Mouse (Mus musculus) gastrocnemius, postnatal 14 days (tissue): ENCODE results near the gene Sik2. TPM values are rescaled to one million over a fixed set of nuclear protein-coding genes. Genes with fewer than 3 reads are reported as not detected.

ENCODE experiments used
- DNase-seq: peaks from one replicate; pipeline ENCODE4 v3.0.0; 2021; ENCODE audit warnings: mixed read lengths
- intact Hi-C: fragments of 180-260 bp; cut with DNase I; formaldehyde crosslinking; loops from one replicate; pipeline ENCODE4 v1.15.1; 2025; ENCODE audit warnings: low total_unique reads
- long read RNA-seq, 2 experiments: library from polyadenylated mRNA; stranded (forward); transcript quantifications; one replicate each; pipeline ENCODE4 v2.0.0; 2021
- total RNA-seq, 2 experiments: library from RNA; stranded (reverse); gene quantifications; 2 replicates each; pipeline ENCODE4 v1.2.3; 2021

The Sik2 gene
- total RNA-seq, result 10 to 100 TPM; 12.0 to 13.3 TPM
- long read RNA-seq, experiment 1, full-length matches to known transcripts, result 1 of 1 reads
- long read RNA-seq, experiment 1, partial matches to known transcripts, result 0 of 1 reads
- long read RNA-seq, experiment 1, other reads (novel, unspliced or antisense), result 0 of 1 reads
- long read RNA-seq, experiment 2, full-length matches to known transcripts, result 1 of 7 reads
- long read RNA-seq, experiment 2, partial matches to known transcripts, result 1 of 7 reads
- long read RNA-seq, experiment 2, other reads (novel, unspliced or antisense), result 5 of 7 reads

- DNase-seq, result peak; percentile 93
- intact Hi-C loops, result loop anchor here (1.0 kb wide), 1 partner anchor 160 kb away; no protein-coding TSS in a partner anchor
Measured at GRCm38 (mm10) chr9:51008841-51009655, at the start of gene Sik2. Sik2 (minus strand) TSS chr9:51009073.

GRCm38 (mm10) chr9:51056360-51057324 is 47.8 kb upstream of the Sik2 start:
- no peak for DNase-seq
- intact Hi-C loops, result no loop called here

GRCm38 (mm10) chr9:51052180-51052579 is 43.3 kb upstream of the Sik2 start:
- no peak for DNase-seq
- intact Hi-C loops, result no loop called here

GRCm38 (mm10) chr9:51042136-51042535 is 33.3 kb upstream of the Sik2 start:
- no peak for DNase-seq
- intact Hi-C loops, result no loop called here

- DNase-seq, result no peak
- intact Hi-C loops, result no loop called here
Measured at GRCm38 (mm10) chr9:51041491-51041980, 32.7 kb upstream of the Sik2 start.

GRCm38 (mm10) chr9:51032785-51033529 is 24.1 kb upstream of the Sik2 start:
- DNase-seq, result no peak
- intact Hi-C loops, result no loop called here

GRCm38 (mm10) chr9:51032291-51032690 is 23.4 kb upstream of the Sik2 start:
- intact Hi-C loops, result no loop called here
- no peak for DNase-seq

- no peak for DNase-seq
Measured at GRCm38 (mm10) chr9:51031603-51032002, 22.7 kb upstream of the Sik2 start.

GRCm38 (mm10) chr9:51030147-51030546 is 21.3 kb upstream of the Sik2 start:
- intact Hi-C loops, result no loop called here
- no peak for DNase-seq

More at GRCm38 (mm10) chr9:51031603-51032002, 22.7 kb upstream of the Sik2 start:
- intact Hi-C loops, result no loop called here

GRCm38 (mm10) chr9:51026952-51027351 is 18.1 kb upstream of the Sik2 start:
- intact Hi-C loops, result no loop called here
- no peak for DNase-seq

GRCm38 (mm10) chr9:51021123-51021795 is 12.4 kb upstream of the Sik2 start:
- intact Hi-C loops, result no loop called here
- no peak for DNase-seq

GRCm38 (mm10) chr9:51020351-51020750 is 11.5 kb upstream of the Sik2 start:
- intact Hi-C loops, result no loop called here
- no peak for DNase-seq

- DNase-seq, result no peak
- intact Hi-C loops, result no loop called here
Measured at GRCm38 (mm10) chr9:51019670-51020069, 10.8 kb upstream of the Sik2 start.

- DNase-seq, result no peak
- intact Hi-C loops, result no loop called here
Measured at GRCm38 (mm10) chr9:51015732-51016131, 6.9 kb upstream of the Sik2 start.

- DNase-seq, result no peak
- intact Hi-C loops, result loop anchor here (5.0 kb wide), 1 partner anchor 139 kb away; no protein-coding TSS in a partner anchor
Measured at GRCm38 (mm10) chr9:51013644-51014043, 4.8 kb upstream of the Sik2 start.

- intact Hi-C loops, result loop anchor here (1.0 kb wide), 1 partner anchor 160 kb away; no protein-coding TSS in a partner anchor
- no peak for DNase-seq
Measured at GRCm38 (mm10) chr9:51009656-51009950, 730 bp upstream of the Sik2 start.

GRCm38 (mm10) chr9:51008068-51008840 is 619 bp downstream of the Sik2 start:
- intact Hi-C loops, result no loop called here
- DNase-seq, result no peak

- no peak for DNase-seq
- intact Hi-C loops, result no loop called here
Measured at GRCm38 (mm10) chr9:51007726-51008067, 1.2 kb downstream of the Sik2 start.
